Mouse (Mus musculus): ENCODE measurements around the gene Tubb3.

DNA sequence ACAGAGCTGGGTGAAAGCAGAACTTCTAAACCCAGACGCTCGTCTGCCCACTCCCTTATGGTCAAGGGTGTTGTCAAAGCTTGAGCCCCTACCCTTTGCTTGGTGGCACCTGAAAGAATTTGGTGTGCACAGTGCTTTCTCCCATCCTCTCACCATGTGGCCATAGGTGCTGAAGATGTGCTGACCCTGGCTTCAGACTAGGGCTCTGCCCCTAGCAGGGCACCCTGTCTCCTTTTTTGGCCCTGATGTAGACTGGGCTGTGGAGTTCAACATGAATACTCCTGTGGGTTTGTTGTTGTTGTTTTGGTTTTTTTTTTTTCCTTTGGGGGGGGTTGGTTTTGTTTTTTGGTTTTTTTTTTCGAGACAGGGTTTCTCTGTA, 11.5 kb downstream of the Tubb3 start:
- TF ChIP-seq CTCF (IDR thresholded peaks at IDR 0.05; ENCODE audit: extremely low read depth, insufficient read length, insufficient replicate concordance, low read depth, low read length) (no peak), POLR2A (IDR thresholded peaks at IDR 0.05; ENCODE audit: low read depth, low read length) (no peak)

Measured in small intestine, adult 2 months (tissue).